Mouse (Mus musculus) ES-E14 (cell line): ENCODE results near the gene Jph3.

ENCODE experiments used
- CHD2 ChIP-seq: IDR thresholded peaks from 2 replicates; pipeline ENCODE4 v1.6.1; 2014; ENCODE audit warnings: mild to moderate bottlenecking, low read depth, low read length, inconsistent platforms
- HCFC1 ChIP-seq: IDR thresholded peaks from 2 replicates; pipeline ENCODE4 v1.6.1; 2012; ENCODE audit warnings: low read length, inconsistent platforms, borderline replicate concordance; ENCODE audit not compliant: insufficient read depth
- MAFK ChIP-seq: IDR thresholded peaks from 2 replicates; pipeline ENCODE4 v1.6.1; 2014; ENCODE audit warnings: mild to moderate bottlenecking, low read depth, low read length, inconsistent platforms; ENCODE audit not compliant: insufficient read depth
- ZC3H11A ChIP-seq: IDR thresholded peaks from 2 replicates; pipeline ENCODE4 v1.6.1; 2012; ENCODE audit warnings: low read depth, mild to moderate bottlenecking, inconsistent platforms, low read length, borderline replicate concordance
- ZNF384 ChIP-seq: IDR thresholded peaks from 2 replicates; pipeline ENCODE4 v1.6.1; 2012; ENCODE audit warnings: low read depth, low read length, inconsistent platforms

DNA sequence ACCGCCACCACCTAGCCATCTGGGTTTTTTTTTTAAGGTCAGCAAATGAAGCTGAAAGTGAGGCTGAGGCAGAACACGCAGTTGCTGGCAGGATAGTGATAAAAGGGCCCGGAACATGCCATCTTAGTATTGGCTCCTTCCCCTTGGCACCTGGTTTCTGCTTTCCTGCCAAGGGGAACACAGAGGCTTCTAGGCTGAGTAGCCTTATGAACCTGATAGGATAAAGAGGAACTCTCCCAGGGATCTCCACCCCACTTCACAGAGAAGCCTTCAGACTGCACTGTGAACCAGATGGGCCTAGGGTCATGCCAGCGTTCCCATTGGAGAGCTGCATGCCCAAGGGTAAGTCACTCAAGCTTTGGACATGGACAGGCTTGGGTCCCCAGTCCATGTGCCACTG, 48.5 kb upstream of the Jph3 start:
- TF ChIP-seq HCFC1 (no peak), ZC3H11A (no peak), MAFK (no peak), ZNF384 (no peak), CHD2 (no peak)
